Mouse (Mus musculus) kidney, postnatal 4 days (tissue): Measurements from ENCODE around the gene Micall1.

Source experiments
- DNase-seq, 2 experiments: peaks; one replicate each; pipeline ENCODE4 v3.0.0; 2021; ENCODE audit warnings: mixed read lengths in 2 of 2

Micall1 gene

DNA sequence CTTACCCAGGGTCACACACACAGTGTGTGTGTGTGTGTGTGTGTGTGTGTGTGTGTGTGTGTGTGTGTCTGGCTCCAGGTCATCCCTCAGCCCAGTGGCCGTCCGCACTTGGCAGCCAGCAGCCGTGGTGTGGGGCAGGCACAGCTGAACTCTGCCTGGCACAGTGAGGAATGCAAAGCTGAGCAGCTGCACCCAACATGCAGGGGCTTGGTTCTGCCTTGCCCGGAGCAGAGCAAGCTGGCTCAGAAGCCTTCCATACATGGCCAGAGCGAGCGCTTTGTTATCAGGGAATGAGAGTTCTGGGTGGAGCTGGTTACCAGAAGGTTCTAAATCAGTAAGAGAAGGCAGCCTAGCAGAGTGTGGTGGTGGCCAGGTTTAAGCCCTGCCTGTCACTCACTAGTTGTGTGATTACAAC, 11.1 kb upstream of the Micall1 start:
- peak; percentile 67 to 80 for DNase-seq

DNA sequence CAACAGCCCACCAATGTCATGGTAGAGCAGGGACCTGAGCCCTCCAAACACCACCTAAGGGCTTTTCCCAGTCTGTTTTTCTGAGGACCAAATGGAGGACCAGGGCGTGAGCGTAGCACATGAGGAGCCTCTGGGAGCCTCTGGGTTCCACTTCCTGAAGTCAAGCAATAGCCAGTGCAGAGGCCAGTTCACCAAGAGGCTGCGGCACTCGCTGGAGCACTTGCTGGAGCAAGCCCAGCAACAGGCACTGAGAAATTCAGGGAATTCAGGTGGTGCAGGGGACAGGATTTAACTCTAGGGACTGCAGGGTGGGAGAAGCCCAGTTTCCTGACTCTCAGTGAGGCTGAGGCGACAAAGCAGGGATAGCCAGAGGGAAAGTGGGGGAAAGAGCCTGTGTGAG, 10.5 kb upstream of the Micall1 start:
- peak; percentile 27 to 47 for DNase-seq

DNA sequence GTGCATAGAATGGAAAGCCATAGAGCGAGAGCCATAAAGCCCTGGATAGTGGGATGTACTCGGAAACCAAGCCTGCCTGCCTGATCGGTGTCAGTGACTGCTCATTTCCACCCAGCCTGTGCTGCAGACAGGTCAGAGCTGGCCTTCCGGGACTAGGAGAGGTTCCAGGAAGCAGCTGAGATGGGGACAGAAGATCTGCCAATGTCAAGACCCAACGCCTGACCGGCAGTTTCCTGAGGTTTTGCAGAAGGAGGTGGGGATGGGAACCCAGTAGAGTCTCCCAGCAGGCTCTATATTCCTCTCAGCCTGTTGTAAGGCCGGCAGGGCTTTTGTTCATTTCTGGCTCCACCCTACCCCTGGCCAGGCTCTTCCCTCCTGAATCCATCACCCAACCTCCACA, 9.8 kb upstream of the Micall1 start:
- peak; percentile 47 to 64 for DNase-seq

DNA sequence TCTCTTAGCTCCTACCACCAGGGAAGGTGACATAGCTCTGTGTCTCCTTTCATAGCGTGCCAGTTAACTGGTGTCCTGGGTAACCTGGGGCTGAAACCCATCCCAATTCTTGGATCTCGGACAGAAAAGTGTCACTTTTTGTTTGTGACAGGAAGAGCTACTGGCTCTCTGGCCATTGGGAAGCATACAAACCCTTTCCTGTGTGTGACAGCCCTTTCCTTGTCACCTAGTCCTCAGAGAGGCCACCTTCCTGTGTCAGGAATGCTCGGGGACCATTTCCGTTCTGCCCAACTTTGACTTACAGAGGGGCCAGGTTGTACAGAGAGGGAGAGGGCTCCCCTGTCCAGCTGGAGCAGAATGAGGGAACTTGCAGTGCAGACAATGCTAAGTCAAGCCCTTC, 9.2 kb upstream of the Micall1 start:
- peak; percentile 19 to 42 for DNase-seq

DNA sequence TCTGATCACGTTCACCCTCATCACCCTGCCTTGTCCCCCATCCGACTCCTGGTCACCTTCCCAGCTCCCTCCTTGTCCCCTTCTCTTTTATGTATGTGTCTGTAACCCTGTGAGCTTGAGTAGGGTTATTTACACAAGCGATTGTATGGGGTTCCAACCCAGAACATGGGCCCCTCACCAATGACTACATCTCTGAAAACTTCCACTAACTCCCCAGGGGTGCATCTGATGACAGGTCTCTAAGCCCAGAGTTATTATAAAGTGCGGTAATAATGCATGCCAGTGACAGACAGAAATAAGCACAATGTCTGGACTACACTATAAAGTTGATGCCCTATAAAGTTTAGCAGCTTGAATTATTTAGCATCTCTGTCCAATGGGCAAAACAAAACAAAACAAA, 8.3 kb upstream of the Micall1 start:
- no peak for DNase-seq

DNA sequence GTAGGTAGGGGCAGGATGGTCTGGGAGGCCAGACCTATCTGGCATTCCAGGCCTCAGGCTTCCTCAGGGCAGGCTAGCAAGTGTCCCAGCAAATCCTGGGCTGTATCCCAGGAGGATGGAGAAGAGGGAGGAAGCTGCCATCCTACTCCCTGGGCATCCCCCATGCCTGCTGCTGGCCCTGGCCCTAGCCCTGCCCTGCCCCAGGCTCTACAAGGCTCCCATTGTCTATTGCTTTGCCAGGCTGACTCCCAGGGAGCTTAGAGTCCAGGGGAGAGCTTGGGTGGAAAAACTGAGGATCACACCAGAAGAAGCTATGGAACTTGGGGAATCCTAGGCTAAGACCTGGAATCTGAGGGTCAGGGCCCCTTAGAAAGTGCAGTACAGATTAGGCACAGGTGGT, 7.2 kb upstream of the Micall1 start:
- no peak for DNase-seq

DNA sequence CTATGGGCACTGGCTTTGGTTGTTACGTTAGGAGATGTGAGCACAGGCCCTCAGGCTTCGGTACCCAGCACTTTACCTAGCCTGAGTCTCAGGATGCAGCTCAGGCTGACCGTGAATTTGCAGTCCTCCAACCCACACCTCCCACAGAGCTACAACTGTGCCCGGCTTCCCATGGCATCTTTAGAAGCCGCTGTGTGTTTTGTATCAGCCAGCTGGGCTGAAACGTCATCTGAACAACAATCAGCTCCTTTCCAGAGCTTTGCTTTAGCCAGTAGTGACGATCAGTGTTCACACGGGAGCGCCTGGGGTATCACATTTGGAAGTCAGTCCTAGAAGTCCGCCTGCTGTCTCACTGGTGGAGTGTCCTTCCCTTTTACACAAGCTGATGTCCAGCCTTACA, 5.4 kb upstream of the Micall1 start:
- no peak for DNase-seq

DNA sequence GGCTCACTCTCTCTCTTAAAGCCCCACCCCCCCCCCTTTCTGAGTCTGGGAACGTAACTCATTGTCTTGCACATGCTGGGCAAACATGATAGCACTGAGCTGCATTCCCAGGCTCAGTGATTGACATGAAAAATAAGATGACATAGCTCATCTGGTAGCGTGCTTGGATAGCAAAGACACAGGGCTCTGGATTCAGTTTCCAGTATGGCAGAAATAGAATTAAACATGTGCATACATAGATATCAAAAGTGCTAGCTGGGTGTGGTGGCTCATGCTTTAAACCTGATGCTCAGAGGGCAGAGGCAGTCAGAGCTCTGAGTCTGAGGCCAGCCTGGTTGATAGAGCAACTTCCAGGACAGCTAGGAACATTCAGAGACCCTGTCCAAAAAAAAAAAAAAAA, 2.9 kb upstream of the Micall1 start:
- no peak for DNase-seq

DNA sequence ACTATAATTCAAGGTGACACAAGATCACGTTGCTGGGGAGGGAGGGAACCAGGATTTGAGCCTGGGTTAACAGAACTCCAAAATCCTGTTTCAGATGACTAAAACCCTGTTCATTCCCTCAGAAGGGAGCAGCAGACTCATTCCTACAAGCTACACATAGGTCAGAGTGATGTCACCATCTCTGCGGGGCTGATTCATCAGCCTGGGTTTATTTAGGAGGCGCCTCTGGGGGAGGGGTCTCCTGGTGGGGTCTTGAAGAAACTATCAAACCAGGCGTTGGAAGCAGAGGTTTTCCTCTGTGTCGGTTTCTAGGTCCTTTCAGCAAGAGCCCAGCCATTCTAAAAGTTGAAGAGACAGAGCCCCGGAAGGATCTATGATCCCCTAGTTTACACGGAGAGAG, 732 bp upstream of the Micall1 start:
- DNase-seq, result no peak

DNA sequence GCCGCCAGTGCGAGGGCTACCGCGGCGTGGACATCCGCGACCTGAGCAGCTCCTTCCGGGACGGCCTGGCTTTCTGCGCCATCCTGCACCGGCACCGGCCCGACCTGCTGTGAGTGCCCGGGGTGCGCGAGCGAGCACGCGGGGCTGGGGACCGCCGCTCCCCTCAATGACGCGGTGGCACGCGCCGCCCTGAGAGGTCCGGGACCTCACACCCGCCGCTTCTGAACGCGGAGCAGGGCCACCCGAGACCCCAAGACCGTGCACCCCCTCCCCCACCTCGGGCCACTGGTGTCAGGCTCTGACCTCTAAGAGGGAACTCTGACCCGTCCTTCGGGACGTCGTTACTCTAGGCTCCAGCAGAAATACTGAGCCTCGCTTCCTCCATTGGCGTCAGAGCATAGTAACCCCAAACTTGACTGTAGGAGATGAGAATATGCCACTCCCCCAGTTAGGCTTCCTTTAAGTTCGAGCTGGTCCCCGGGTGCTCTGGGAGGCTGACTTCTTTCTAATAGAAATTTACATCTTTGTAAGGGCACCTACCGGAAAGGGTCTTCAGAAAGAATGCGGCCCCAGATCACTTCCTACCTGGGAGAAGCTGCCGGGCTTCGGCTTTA, 730 bp downstream of the Micall1 start:
- DNase-seq, result no peak

DNA sequence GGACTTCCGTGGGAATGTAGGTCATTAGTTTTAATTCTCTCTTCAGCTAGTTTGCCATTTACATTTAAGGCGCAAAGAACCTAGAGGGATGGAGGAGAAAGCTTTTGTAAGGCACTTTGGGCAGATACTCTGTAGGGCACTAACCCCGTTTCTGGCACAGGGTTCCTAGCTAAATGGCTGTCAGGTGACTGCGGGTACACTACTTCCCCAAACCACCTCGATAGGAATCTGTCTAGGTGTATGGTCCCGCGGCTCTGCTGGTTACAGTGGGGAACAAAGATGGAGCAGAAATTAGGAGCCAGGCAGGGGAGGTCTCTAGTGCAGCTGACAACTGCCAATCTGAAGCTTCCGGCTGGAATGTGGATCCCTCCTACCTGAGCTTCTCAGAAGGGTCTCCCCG, 1.3 kb downstream of the Micall1 start:
- no peak for DNase-seq

DNA sequence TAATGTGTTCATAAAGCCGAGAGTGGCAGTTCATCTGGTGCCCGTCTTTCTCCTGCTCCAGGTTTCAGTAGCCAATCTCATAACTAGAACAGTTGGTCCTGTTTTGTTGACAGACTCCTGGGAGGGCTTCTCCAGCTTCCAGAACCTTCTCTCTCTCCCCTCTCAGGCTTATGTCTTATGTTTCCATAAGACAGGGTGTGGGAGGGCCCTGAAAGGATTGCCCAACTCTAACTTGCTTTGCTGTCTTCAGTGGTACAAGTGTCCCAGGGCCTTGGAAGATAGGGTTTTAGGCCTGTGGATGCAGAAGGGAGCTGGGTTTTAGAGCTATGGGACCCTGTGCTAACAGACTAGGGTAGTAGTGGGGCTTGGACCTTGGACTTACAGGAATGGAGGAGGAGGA, 1.8 kb downstream of the Micall1 start:
- no peak for DNase-seq

DNA sequence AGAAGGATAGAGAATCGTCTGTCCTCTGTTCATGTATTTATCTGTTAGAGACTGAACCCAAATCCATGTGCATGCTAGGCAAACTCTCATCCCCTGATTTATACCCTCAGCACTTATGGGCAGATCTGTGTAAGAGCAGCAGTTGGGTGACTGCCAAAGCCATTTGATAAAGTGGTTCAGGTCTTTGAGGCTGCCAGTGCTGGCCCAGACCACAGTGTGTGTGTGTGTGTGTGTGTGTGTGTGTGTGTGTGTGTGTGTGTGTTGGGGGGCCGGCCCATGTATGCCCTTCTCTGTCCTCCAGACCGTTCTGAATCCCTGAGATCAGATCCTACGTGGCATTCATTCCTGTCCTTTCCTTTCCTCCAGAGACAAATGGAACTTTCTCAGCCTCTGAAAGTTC, 3.1 kb downstream of the Micall1 start:
- peak in 1 of 2 experiments; percentile 54 for DNase-seq

DNA sequence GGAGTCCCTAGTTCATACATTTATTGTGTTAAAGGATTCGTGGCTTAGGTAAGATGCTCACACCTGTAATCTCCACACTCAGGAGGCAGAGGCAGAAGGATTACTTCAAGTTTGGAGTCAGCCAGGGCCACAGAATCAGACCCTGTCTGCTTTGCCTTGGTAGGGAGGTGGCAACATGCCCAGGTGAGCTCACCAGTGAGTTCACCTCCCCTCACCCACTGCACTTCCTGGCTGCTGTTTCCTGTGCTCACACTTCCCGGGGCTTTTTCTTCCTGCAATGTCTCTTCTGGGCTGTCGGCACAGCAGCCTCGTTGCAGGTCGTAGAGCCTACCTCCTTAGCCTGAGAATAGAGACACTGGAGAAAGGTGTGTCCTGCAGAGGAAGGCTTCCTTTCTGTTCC, 6.6 kb downstream of the Micall1 start:
- DNase-seq, result peak in 1 of 2 experiments; percentile 50

DNA sequence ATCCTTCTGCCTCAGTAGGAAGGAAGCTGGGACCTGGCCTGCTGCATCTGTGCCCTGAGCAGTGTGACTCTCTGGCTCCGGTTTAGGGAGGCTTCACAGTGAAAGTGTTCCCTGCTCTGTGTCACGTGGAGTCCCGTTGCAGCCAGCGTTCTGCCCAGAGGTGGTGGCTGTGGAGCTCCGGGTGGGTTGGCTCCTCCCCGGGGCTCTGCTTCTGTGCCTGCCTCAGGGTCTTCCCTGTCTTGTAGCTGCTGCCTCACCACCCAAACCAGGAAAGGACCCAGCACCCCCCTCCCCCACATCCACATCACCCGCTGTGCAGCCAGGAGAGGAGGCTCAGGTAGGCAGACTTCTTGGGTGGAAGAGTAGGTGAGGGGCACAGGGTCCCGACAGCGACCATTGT, 10.8 kb downstream of the Micall1 start:
- no peak for DNase-seq

DNA sequence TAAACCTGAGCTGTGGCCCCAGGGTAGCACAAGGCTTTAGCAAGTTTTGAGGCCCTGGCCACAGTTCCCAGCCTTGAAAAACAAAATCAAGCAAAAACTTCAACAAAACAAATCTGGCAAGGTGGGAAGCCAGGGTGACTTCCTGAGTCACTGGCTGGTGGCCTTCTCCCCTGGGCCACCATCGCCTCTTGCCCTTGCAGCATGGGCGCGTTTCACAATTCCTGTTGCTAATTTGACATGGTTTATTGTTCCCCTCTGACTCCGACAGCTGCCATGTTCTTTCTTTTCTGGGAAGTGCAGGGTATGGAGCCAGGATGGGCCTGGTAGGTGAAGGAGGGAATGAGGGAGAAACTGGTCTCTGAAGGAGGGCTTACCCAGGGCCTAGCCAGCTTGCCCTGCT, 13.4 kb downstream of the Micall1 start:
- no peak for DNase-seq

DNA sequence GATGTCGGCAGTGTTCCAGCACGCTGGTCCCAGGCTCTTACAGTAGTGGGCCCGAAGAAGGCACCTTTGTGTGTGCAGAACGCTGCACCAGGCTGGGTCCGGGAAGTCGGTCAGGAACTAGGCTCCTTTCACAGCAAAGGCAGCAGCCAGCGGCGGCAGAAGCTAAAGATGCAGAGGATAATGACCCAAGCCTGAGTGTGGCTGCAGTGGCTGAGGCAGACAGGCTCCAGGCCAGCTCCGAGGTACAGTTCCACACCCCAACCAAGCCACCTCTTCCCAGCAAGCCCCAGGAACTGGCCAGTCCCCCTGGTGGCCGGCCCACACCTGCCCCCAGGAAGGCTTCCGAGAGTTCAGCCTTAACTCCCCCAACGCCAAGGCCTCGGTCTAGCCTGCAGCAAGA, 13.8 kb downstream of the Micall1 start:
- no peak for DNase-seq

DNA sequence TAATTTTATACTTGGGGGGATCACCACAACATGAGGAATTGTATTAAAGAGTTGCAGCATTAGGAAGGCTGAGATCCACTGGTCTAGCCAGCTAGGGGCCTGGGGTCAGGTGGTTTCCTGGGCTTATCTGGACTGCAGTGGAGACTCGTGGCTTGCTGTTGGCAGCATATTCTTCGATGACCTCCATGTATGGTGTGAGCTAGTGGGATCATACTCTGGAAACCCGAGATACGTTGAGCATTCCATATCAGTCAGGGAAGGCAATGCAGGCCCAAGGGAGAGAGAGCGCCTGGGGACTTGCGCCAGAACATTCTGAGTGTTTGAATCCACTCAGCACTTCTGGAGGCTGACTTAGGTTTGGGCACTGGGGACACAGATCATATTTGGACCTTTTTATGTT, 15.1 kb downstream of the Micall1 start:
- DNase-seq, result no peak

DNA sequence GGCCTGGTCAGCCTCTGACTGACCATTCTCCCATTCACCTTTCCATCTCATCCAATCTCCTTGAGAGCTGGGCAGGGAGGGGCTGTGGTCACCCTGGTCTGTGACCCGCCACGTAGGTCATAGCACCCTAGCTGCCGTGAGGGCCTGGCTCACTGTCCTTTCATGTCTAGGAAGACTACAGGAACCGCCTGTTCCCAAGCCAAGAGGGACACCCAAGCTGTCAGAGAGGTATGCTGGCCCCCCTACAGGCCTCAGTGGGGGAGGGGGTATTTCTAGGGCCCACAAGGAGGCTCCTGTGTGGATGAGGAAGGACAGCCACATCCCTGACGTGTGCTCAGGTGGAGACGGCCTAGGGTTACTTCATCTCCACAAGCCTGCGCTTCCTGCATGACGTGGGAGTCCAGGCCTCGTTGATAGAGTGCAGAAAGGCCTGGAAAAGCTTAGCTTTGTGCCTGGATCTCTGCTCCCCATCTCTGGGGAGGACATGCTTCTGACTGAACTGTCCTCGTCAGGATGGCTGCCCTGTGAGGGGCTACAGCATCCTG, 15.7 kb downstream of the Micall1 start:
- no peak for DNase-seq

DNA sequence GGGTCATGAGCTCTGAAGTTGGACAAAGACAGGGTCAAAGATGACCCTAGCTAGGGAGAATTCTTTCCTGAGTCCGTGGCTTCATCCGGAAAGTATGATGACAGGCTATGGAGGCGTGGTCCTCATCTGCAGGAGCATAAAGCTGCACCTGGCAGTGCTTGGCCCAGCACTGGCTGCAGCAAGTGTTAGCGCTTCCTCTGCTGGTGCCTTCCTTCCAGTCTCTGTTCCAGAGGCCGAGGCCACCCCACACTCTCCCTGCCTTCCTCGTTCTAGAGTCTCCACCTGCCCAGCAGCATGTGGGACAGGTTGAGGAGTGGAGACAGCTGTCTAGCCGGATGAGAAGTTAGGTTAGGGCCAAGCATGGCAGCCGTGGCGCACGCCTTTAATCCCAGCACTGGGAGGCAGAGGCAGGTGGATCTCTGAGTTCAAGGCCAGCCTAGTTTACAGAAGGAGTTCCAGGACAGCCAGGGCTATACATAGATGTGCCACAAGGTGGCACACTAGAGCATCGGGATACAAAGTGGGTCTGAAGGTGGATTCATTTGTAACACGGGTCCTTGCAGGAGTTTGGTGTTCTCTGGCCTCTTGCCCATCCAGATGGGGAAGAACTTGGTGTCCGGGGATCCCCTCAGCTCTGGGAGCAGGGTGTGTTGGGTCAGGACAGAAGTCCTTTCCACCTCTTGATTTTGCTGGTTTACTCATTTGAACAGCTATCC, 17.7 kb downstream of the Micall1 start:
- peak; percentile 71 to 74 for DNase-seq

DNA sequence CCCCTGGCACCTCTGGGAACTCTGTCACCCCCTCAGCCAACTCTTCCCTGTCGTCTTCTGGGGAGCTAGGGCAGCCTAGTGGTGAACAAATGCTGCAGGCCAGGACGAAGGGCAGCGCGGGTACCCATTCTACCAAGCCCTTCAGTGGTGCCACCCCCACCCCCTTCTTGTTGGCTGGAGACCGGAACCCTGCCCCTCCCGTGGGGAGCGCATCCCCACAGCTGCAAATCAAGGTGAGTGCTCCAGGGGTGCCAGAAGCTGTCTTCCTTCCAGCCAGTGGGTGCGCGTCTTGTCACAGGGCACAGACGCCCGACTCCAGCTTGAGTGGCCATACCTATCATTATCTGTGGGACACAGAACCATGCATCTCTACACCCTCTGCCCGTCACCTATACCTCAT, 18.4 kb downstream of the Micall1 start:
- no peak for DNase-seq

DNA sequence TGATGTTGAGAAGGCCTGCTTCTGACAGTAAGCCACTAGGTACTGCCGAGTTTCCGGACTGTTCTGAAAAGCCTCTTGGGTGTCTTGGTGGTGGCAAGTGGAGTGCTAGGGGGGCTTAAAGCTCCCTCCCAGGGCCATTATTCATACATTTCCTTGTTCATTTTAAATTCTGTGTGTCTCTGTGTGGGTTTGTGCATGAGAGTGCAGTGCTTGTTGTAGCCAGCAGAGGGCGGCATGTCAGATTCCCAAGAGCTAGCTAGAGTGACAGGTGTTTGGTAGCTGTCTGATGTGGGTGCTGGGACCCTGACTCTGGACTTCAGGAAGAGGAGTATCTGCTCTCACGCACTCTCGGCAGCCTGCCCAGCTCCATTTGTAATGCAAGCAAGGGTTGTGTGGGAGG, 19.5 kb downstream of the Micall1 start:
- no peak for DNase-seq

DNA sequence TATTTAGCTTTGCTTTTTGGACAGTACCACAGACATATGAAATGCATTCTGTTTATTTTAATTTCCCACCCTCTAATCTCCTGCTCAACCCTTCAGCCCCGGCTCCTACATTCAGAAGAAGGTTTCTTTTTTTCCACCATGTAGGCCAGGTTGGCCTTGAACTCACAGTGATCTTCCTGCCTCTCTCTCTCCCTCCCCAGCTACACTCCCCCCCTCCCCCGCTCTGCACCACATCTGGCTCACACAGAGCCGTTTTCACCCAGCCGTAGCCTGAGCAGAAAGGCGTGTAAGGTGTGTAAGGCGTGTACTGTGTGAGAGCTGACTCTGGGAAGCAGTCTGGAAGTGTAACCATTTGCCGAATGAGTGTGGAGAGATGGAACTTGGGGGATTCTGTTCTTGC, 20.6 kb downstream of the Micall1 start:
- DNase-seq, result peak in 1 of 2 experiments; percentile 38

DNA sequence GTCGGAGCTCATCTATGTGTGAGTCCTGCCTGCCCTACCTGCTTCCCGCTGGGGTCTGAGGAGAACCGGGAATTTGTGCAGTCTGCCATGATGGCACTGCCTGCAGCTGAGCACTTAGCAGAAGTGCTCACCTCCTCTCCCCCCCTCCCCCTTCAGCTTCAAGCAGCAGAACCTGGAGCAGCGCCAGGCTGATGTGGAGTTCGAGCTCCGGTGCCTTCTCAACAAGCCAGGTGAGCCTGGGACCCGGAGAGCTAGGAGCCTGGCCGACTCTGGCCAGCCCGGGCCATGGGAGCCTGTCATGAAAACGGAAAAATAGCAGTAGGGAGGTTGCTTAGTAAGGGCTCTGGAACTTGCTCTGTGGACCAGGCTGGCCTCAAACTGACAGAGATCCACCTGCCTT, 22.1 kb downstream of the Micall1 start:
- DNase-seq, result peak in 1 of 2 experiments; percentile 54

DNA sequence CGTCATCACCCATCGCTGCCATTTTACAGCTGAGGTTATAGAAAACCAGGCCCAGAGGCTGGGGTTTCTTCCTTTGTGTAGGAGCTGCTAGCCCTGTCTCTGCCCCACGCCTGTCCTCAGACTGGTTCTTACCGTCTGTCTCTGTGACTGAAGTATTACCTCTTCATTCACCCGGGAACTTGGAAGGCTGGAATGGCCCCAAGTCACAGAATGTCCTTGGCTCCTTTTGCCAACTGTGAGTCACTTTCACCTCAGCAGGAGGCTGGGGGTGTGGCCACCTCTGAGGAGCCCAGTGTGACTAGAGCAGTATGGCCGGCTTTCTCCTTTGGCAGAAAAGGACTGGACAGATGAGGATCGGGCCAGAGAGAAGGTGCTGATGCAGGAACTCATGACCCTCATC, 22.7 kb downstream of the Micall1 start:
- DNase-seq, result peak in 1 of 2 experiments; percentile 49
